In genomic region chr9:33260171-33260570, GRCm38 (mm10) we compare ENCODE assay signal across 8 mouse cellular contexts.
A peak's percentile ranks its signal among the peaks of the same experiment; 100 is the strongest.
DNase-seq lines count a peak whose midpoint lies in the region; ATAC-seq lines count a peak whose summit lies in the region.

No protein-coding gene starts in this region.

- ATAC-seq in intestine, embryonic 14.5 days (replicated peaks; ENCODE audit: low FRiP score, low TSS enrichment, low read depth), result peak; percentile 58; the same call in 1 of the 2 replicates
- no peak for ATAC-seq in intestine, embryonic 16.5 days
- ATAC-seq in kidney, embryonic 15.5 days (replicated peaks; ENCODE audit: low FRiP score), result peak; percentile 70; the same call in 1 of the 2 replicates
- no peak for ATAC-seq in limb, embryonic 11.5 days (ENCODE audit: insufficient number of reproducible peaks, low FRiP score, low TSS enrichment, low read depth)
- ATAC-seq in neutrophil, adult 5-6 weeks (ENCODE audit: extremely low read depth, insufficient number of reproducible peaks, low FRiP score, poor library complexity, severe bottlenecking), result 0 out of 2 replicates have a peak, but pooled peaks have one; percentile 30
- ATAC-seq in megakaryocyte-erythroid progenitor cell, adult 5-6 weeks (replicated peaks; ENCODE audit: low FRiP score, low TSS enrichment, poor library complexity, severe bottlenecking), result no peak

- H3K4me3 ChIP-seq in intestine, embryonic 14.5 days (ENCODE audit: low read depth, low read length), result no peak overlapping the region
- no peak overlapping the region for H3K4me3 ChIP-seq in intestine, embryonic 16.5 days (ENCODE audit: low read length)
- no peak overlapping the region for H3K4me3 ChIP-seq in forebrain, embryonic 10.5 days
- no peak overlapping the region for H3K4me3 ChIP-seq in kidney, embryonic 15.5 days (replicated peaks)
- no peak overlapping the region for H3K4me3 ChIP-seq in limb, embryonic 11.5 days (ENCODE audit: low read depth, low read length)

- H3K4me1 ChIP-seq in intestine, embryonic 14.5 days (replicated peaks; ENCODE audit: control insufficient read depth, insufficient read depth, low read length), result no peaks in the 10 kb centered on the region
- no peaks in the 10 kb centered on the region for H3K4me1 ChIP-seq in intestine, embryonic 16.5 days (ENCODE audit: control insufficient read depth, insufficient read depth, low read length)
- H3K4me1 ChIP-seq in forebrain, embryonic 10.5 days, result peaks cover 15% of the 10 kb centered on the region
- H3K4me1 ChIP-seq in kidney, embryonic 15.5 days, result no peaks in the 10 kb centered on the region
- no peaks in the 10 kb centered on the region for H3K4me1 ChIP-seq in limb, embryonic 11.5 days (ENCODE audit: control insufficient read depth, insufficient read depth, low read length)

- H3K4me2 ChIP-seq in intestine, embryonic 14.5 days (ENCODE audit: low read length), result no peak overlapping the region
- no peak overlapping the region for H3K4me2 ChIP-seq in intestine, embryonic 16.5 days (ENCODE audit: low read depth, low read length)
- H3K4me2 ChIP-seq in kidney, embryonic 15.5 days, result no peak overlapping the region
- H3K4me2 ChIP-seq in limb, embryonic 11.5 days (ENCODE audit: low read depth, severe bottlenecking), result no peak overlapping the region

- no peaks in the 10 kb centered on the region for H3K9me3 ChIP-seq in intestine, embryonic 14.5 days (ENCODE audit: control insufficient read depth, low read length)
- no peaks in the 10 kb centered on the region for H3K9me3 ChIP-seq in intestine, embryonic 16.5 days (ENCODE audit: control insufficient read depth, low read length)
- no peaks in the 10 kb centered on the region for H3K9me3 ChIP-seq in forebrain, embryonic 10.5 days
- no peaks in the 10 kb centered on the region for H3K9me3 ChIP-seq in kidney, embryonic 15.5 days (replicated peaks)
- H3K9me3 ChIP-seq in limb, embryonic 11.5 days (ENCODE audit: control insufficient read depth, low read length), result no peaks in the 10 kb centered on the region

- H3K36me3 ChIP-seq in intestine, embryonic 14.5 days (ENCODE audit: control insufficient read depth, insufficient read depth, low read length), result no peaks in the 10 kb centered on the region
- no peaks in the 10 kb centered on the region for H3K36me3 ChIP-seq in intestine, embryonic 16.5 days (ENCODE audit: control insufficient read depth, insufficient read depth, low read length)
- H3K36me3 ChIP-seq in forebrain, embryonic 10.5 days (replicated peaks), result no peaks in the 10 kb centered on the region
- H3K36me3 ChIP-seq in kidney, embryonic 15.5 days, result no peaks in the 10 kb centered on the region
- no peaks in the 10 kb centered on the region for H3K36me3 ChIP-seq in limb, embryonic 11.5 days (ENCODE audit: control insufficient read depth, insufficient read depth, low read length)

- no peak overlapping the region for H3K27ac ChIP-seq in intestine, embryonic 14.5 days (ENCODE audit: low read depth)
- H3K27ac ChIP-seq in intestine, embryonic 16.5 days (ENCODE audit: low read length), result no peak overlapping the region
- no peak overlapping the region for H3K27ac ChIP-seq in forebrain, embryonic 10.5 days
- H3K27ac ChIP-seq in kidney, embryonic 15.5 days, result no peak overlapping the region
- H3K27ac ChIP-seq in limb, embryonic 11.5 days (replicated peaks; ENCODE audit: low read depth, low read length), result no peak overlapping the region

- peak; percentile 67 for DNase-seq in intestine, embryonic 14.5 days (ENCODE audit: low spot score)
- DNase-seq in brain, embryonic 18.5 days (ENCODE audit: low read depth, low spot score), result peak; percentile 26
- peak; percentile 42 for DNase-seq in forebrain, embryonic 10.5 days (ENCODE audit: extremely low spot score, low spot score)
- DNase-seq in limb, embryonic 11.5 days (ENCODE audit: low spot score), result peak; percentile 76

- H3K27me3 ChIP-seq in intestine, embryonic 14.5 days (replicated peaks; ENCODE audit: control insufficient read depth, insufficient read depth, low read length), result no peaks in the 10 kb centered on the region
- H3K27me3 ChIP-seq in intestine, embryonic 16.5 days (replicated peaks; ENCODE audit: control insufficient read depth, insufficient read depth, low read length), result no peaks in the 10 kb centered on the region
- H3K27me3 ChIP-seq in forebrain, embryonic 10.5 days (ENCODE audit: poor library complexity, severe bottlenecking), result peaks cover 3% of the 10 kb centered on the region; the same call in 1 of the 2 replicates
- H3K27me3 ChIP-seq in kidney, embryonic 15.5 days, result peaks cover 2% of the 10 kb centered on the region; the same call in 1 of the 2 replicates
- H3K27me3 ChIP-seq in limb, embryonic 11.5 days (ENCODE audit: control insufficient read depth, insufficient read depth, low read length), result no peaks in the 10 kb centered on the region

- WGBS in intestine, embryonic 14.5 days, result 28% methylated on average over 4 of the region's 4 CpGs
- 19% methylated on average over 4 of the region's 4 CpGs for WGBS in intestine, embryonic 16.5 days
- 35% methylated on average over 4 of the region's 4 CpGs for WGBS in forebrain, embryonic 10.5 days
- 31% methylated on average over 4 of the region's 4 CpGs for WGBS in kidney, embryonic 15.5 days
- 34% methylated on average over 4 of the region's 4 CpGs for WGBS in limb, embryonic 11.5 days

- no peak overlapping the region for H3K9ac ChIP-seq in intestine, embryonic 14.5 days (ENCODE audit: low read length)
- H3K9ac ChIP-seq in intestine, embryonic 16.5 days (ENCODE audit: low read depth, low read length), result no peak overlapping the region
- no peak overlapping the region for H3K9ac ChIP-seq in kidney, embryonic 15.5 days
- no peak overlapping the region for H3K9ac ChIP-seq in limb, embryonic 11.5 days (ENCODE audit: low read length)

Comparison
In these comparisons a context has a peak if more than half of its experiments do, and no peak if none do; other contexts are left out.
1. ATAC-seq: peak in intestine, embryonic 14.5 days (single experiment), kidney, embryonic 15.5 days (single experiment) and neutrophil, adult 5-6 weeks (single experiment); none in intestine, embryonic 16.5 days (single experiment), limb, embryonic 11.5 days (single experiment) and megakaryocyte-erythroid progenitor cell, adult 5-6 weeks (single experiment).
2. DNase-seq: peak in every context shown above with its lines; median percentile 76 in limb, embryonic 11.5 days; 67 in intestine, embryonic 14.5 days; 42 in forebrain, embryonic 10.5 days; 26 in brain, embryonic 18.5 days.